Mouse (Mus musculus): ENCODE data around the gene Camk2b. TPM values are rescaled to one million over a fixed set of nuclear protein-coding genes. Genes with fewer than 3 reads are reported as not detected.

Gene Camk2b
- polyA plus RNA-seq, 1 experiment from 2014 or later = 1.8 TPM

DNA sequence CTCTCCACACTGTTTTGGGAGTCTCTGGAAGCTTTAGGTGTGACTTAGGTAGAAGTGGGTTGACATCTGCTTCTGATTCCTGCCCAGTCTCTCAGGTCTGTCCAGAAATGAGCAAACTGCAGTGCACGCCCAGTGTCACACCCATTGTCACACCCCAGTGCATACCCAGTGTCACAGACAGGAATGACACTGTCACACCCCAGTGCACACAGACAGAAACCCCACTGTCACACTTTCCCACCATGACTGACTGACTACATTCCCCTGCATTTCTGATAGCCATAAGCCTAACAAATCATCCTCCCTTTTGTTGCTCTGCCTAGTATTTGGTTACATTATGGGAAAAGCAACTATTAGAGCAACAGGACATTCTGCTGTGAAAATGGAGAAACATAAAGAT is 135.6 kb downstream of the Camk2b start:
- Histone ChIP-seq H3K27ac (no peak overlapping the region), H3K4me3 (no peak overlapping the region), H3K4me1 (no peaks in the 10 kb centered on the region), H3K27me3 (ENCODE audit: insufficient read depth, poor library complexity, severe bottlenecking) (no peaks in the 10 kb centered on the region), H3K36me3 (no peaks in the 10 kb centered on the region), H3K9me3 (0 out of 2 replicates have a peak, but pooled peaks cover 3% of the 10 kb centered on the region)
- WGBS = 68% methylated on average over 1 of the region's 1 CpGs
- no peak for DNase-seq (ENCODE audit: low spot score)

DNA sequence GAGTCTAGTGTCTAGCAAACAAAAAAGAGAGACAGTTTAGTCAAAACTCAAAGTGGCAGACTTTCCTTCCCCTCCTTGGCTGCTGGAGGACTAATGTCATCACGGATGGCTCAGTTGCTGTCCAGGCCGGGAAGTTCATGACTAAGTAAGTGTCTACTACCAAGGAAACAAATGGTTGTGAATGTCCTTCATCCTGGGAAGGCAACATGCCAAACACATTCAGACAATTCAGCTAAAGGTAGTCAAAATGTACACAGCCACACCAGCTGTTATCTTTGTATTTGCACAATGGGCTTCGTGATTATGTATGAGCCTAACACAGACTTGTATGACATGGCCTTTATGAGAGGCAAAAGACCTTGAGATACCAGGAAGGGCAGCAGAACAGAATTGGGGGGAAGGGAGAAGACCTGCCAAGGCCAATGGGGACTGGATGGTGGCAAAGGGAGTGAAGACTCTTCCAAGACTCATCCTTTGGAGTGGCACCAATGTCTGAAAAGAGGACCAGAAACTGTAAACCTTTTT is 139.4 kb downstream of the Camk2b start:
- whole genome bisulfite sequencing = 79% methylated on average over 3 of the region's 3 CpGs
- Histone ChIP-seq H3K9me3 (0 out of 2 replicates have a peak, but pooled peaks cover 3% of the 10 kb centered on the region), H3K27me3 (ENCODE audit: insufficient read depth, poor library complexity, severe bottlenecking) (no peaks in the 10 kb centered on the region), H3K36me3 (no peaks in the 10 kb centered on the region), H3K4me1 (no peaks in the 10 kb centered on the region), H3K27ac (no peak overlapping the region), H3K4me3 (no peak overlapping the region)
- DNase-seq (ENCODE audit: low spot score) = peak; percentile 16

DNA sequence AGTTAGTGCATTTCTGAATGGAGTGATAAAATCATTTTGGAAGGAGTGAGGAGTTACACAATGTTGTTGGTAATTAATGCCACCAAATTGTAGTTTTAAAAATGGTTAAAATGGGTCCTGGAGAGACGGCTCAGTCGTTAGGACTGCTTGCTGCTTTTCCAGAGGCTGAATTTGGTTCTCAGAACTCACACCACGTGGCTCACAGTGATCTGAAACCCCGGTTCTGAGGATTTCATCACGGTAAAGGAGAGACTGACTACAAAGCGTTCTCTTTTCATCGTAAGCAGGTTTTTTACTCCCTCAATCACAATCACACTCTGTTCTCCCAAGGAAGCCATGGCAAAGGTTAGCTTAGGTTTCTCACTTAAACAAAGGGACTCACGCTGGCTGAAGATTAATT is 141.5 kb downstream of the Camk2b start:
- no peaks in the 10 kb centered on the region for H3K9me3 ChIP-seq
- DNase-seq (ENCODE audit: low spot score) = peak; percentile 25
- no peak overlapping the region for H3K4me3 ChIP-seq
- WGBS = 71% methylated on average over 8 of the region's 8 CpGs
- peaks cover 6% of the 10 kb centered on the region for H3K4me1 ChIP-seq
- H3K36me3 ChIP-seq = no peaks in the 10 kb centered on the region
- H3K27me3 ChIP-seq (ENCODE audit: insufficient read depth, poor library complexity, severe bottlenecking) = no peaks in the 10 kb centered on the region
- H3K27ac ChIP-seq = no peak overlapping the region

DNA sequence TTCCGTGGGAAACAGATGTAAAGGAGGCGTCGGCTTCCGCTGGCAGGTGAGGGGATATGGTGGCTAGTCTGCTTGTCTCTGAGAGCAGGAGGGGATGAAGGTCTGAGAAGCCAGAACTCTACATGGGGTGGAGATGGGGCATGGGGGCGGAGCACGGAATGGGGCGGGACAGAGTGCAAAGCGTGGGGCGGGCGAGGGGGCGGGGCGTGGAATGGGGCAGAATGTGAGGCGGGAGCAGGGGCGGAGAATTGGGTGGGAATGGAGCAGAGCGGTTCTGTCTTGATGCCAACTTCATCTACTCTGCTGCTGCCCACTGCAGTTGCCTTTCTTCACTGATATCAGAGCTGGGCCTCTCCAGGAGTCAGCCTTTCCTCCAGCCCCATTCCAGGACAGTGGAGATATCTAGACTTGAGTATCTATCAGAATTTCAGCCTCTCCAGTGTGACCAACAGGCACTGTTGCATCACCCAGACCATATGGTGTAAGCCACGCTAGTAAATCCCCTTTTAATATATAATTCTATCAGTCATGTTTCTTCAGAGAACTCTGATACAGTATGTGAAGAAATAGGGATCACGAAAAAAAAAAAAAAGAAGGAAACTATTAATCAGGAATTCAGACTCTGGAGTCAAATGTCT is 145.7 kb downstream of the Camk2b start:
- Histone ChIP-seq H3K4me3 (0 out of 2 replicates have a peak overlapping the region, but pooled peaks have one; percentile 5), H3K27me3 (ENCODE audit: insufficient read depth, poor library complexity, severe bottlenecking) (no peaks in the 10 kb centered on the region), H3K27ac (no peak overlapping the region), H3K4me1 (peaks cover 20% of the 10 kb centered on the region), H3K9me3 (no peaks in the 10 kb centered on the region), H3K36me3 (no peaks in the 10 kb centered on the region)
- WGBS = 36% methylated on average over 17 of the region's 17 CpGs
- peak; percentile 77 for DNase-seq (ENCODE audit: low spot score)

Other genes starting within 250 kb of the Camk2b start
- gene Polm, start 228.3 kb downstream of the Camk2b start, polyA plus RNA-seq (2016; fragmentation: Nextera tagmentation; extraction: Ambion mirVana) = 8.9 and 11.1 TPM in 2 replicates
- 22.4 and 25.7 TPM in 2 replicates for gene Aebp1, start 204.4 kb downstream of the Camk2b start, polyA plus RNA-seq (2016; fragmentation: Nextera tagmentation; extraction: Ambion mirVana)
- 140 and 162 TPM in 2 replicates for gene Pold2, start 188.1 kb downstream of the Camk2b start, polyA plus RNA-seq (2016; fragmentation: Nextera tagmentation; extraction: Ambion mirVana)
- 6,952 and 8,117 TPM in 2 replicates for gene Myl7, start 167.6 kb downstream of the Camk2b start, polyA plus RNA-seq (2016; fragmentation: Nextera tagmentation; extraction: Ambion mirVana)
- gene Gck, start 116.3 kb downstream of the Camk2b start, polyA plus RNA-seq (2016; fragmentation: Nextera tagmentation; extraction: Ambion mirVana) = 2.1 and 2.6 TPM in 2 replicates
- gene Ykt6, start 110.7 kb downstream of the Camk2b start, polyA plus RNA-seq (2016; fragmentation: Nextera tagmentation; extraction: Ambion mirVana) = 48.1 and 56.7 TPM in 2 replicates
- 0.14 and 0.43 TPM in 2 replicates for gene A730071L15Rik, start 133.7 kb upstream of the Camk2b start, polyA plus RNA-seq (2016; fragmentation: Nextera tagmentation; extraction: Ambion mirVana)
- gene Nudcd3, start 134.1 kb upstream of the Camk2b start, polyA plus RNA-seq (2016; fragmentation: Nextera tagmentation; extraction: Ambion mirVana) = 37.1 and 37.4 TPM in 2 replicates
- gene Npc1l1, start 163.8 kb upstream of the Camk2b start, polyA plus RNA-seq (2016; fragmentation: Nextera tagmentation; extraction: Ambion mirVana) = 0.06 TPM in 1 of 2 replicates, not detected in the other
- gene Ddx56, start 201.4 kb upstream of the Camk2b start, polyA plus RNA-seq (2016; fragmentation: Nextera tagmentation; extraction: Ambion mirVana) = 93.7 and 111 TPM in 2 replicates
- gene Tmed4, start 208.5 kb upstream of the Camk2b start, polyA plus RNA-seq (2016; fragmentation: Nextera tagmentation; extraction: Ambion mirVana) = 85.6 and 101 TPM in 2 replicates
- 187 and 299 TPM in 2 replicates for gene Ogdh, start 225.3 kb upstream of the Camk2b start, polyA plus RNA-seq (2016; fragmentation: Nextera tagmentation; extraction: Ambion mirVana)